Mouse (Mus musculus): ENCODE measurements around the gene Gatd1. TPM values are rescaled to one million over a fixed set of nuclear protein-coding genes. Genes with fewer than 3 reads are reported as not detected.
A peak's percentile ranks its signal among the peaks of the same experiment; 100 is the strongest.

Gene Gatd1
- polyA plus RNA-seq (2016; fragmentation: Nextera tagmentation; extraction: Ambion mirVana) = 21.1 and 22.8 TPM in 2 replicates

DNA sequence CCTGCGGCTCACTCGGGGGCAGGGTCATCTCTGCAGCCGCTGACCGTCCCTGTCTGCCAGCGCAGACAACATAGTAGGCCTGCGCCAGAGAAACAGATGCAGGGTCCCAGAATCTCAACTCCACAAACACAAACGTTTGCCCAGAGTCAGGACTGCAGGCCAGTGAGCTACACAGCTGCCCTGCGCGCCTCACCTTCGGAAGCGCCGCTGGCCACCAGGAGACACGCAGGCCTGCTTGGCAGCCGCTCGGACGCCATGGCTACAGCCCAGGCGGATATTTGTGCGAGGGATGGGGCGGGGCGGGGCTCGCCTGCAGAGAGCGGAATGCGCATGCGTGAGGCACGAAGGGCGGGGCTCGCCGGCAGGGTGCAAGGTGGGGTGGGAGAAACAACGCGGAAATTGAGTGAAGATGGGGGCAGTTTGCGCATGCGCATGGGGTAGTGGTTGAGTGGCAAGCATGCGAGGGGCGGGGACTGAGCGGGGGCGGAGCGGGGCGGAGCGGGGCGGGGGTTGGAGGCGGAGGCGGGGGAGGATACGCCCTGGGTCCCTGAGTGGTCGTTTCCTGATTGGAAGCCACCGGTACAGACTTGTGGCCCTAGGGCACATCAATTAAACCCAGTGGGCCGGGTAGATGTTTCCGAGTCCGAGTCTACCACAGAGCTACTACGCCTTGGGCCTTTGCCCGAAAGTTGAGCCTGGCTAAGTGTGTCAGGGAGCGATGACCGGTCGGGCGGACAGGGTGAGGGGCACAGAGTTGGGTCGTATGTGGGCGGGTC, at the start of gene Gatd1:
Gatd1 (minus strand) TSS at position 328 of the 776 bp plus-strand sequence.
- H3K27me3 ChIP-seq (replicated peaks) = 0 out of 2 replicates have a peak, but pooled peaks cover 5% of the 10 kb centered on the region
- peaks cover 24% of the 10 kb centered on the region for H3K36me3 ChIP-seq
- H3K27ac ChIP-seq = peak within 1 kb of the TSS; percentile 85
- WGBS (ENCODE audit: insufficient replicate concordance) = under 1% methylated on average over 56 of the region's 56 CpGs
- ATAC-seq = peak; percentile 93
- peak within 1 kb of the TSS; percentile 91 for H3K4me2 ChIP-seq
- H3K4me3 ChIP-seq = peak within 1 kb of the TSS; percentile 71
- no peaks in the 10 kb centered on the region for H3K9me3 ChIP-seq (replicated peaks)
- H3K4me1 ChIP-seq = peaks cover 28% of the 10 kb centered on the region
- H3K9ac ChIP-seq = peak within 1 kb of the TSS; percentile 87

DNA sequence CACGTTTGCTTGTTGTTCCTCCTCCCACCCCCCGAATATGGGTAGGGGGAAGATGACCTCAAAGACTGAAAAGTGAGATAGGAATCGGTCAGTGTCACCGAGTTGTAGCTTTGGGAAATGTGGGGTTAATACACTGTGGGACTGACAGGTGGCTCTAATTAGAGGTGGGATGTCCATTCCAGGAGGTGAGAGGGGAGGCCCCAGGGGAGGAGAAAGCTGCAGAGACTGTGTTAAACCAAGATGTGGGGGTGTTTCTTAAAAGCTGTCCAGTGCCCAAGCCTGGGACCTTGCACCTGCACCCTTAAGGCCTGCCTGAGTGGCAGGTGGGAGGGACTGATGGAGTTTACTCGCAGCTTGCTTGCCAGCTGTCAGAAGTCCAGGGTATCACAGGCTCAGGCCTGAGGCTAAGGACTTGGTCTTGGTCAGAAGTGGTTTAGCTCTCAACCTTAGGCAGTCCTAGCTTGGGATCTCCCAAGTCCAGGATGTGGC, 48.4 kb upstream of the Gatd1 start:
- no peaks in the 10 kb centered on the region for H3K9me3 ChIP-seq (replicated peaks)
- peak overlapping the region; percentile 75 for H3K4me2 ChIP-seq
- 0 out of 2 replicates have a peak, but pooled peaks cover 14% of the 10 kb centered on the region for H3K36me3 ChIP-seq
- no peak overlapping the region for H3K27ac ChIP-seq
- WGBS (ENCODE audit: insufficient replicate concordance) = 16% methylated on average over 5 of the region's 5 CpGs
- peak overlapping the region; percentile 55; the same call in 1 of the 2 replicates for H3K9ac ChIP-seq
- peak overlapping the region; percentile 53; the same call in 1 of the 2 replicates for H3K4me3 ChIP-seq
- no peak for ATAC-seq
- peaks cover 53% of the 10 kb centered on the region for H3K4me1 ChIP-seq
- H3K27me3 ChIP-seq (replicated peaks) = peaks cover 76% of the 10 kb centered on the region

DNA sequence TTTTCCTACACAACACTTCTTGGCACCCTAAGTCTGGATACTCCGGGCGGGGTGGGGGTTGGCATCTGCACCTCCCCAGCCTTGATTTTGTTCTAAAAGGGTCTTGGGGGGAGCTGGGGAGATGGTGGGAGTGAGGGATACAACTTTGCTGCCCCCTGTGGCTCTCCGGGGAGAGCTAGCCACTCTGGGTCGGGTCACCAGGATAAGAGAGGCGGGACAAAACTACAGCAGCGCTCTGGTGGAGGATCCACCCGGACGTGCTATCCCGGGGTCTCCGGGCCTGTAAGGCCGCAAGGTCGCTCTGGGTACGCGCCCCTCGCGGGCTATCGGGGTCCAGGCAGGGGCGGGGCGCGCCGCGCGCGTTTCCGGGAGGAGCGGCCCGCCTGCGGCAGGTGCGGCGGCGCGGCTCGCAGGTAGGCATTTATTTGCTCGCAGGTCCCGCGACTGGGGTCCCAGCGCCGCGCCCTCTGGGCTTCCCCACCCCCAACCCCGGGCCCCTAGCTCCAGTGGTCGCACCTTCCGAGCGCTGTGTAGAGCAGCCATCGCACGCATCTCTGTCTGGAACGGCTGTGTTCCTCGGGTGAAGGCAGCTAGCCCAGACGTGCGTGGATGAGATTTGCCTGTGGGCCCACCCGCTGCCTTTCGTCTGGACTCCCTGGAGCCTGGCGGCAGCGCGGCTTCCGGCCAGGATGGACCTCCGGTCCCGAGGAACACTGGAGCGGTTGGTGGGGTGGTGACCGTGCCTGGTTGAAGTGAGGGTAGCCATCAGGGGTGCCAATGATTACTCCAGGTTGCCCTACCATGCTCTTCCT, 47.8 kb upstream of the Gatd1 start:
- Histone ChIP-seq H3K4me2 (peak overlapping the region; percentile 75), H3K9me3 (replicated peaks) (no peaks in the 10 kb centered on the region), H3K36me3 (0 out of 2 replicates have a peak, but pooled peaks cover 15% of the 10 kb centered on the region), H3K4me1 (peaks cover 49% of the 10 kb centered on the region), H3K4me3 (peak overlapping the region; percentile 53), H3K9ac (peak overlapping the region; percentile 55), H3K27me3 (replicated peaks) (peaks cover 76% of the 10 kb centered on the region), H3K27ac (no peak overlapping the region)
- 3% methylated on average over 58 of the region's 59 CpGs for WGBS (ENCODE audit: insufficient replicate concordance)
- ATAC-seq = no peak

GRCm38 (mm10) chr7:141460391-141461113, 46.6 kb upstream of the Gatd1 start, which contains the start of gene Cracr2b:
Gene Cracr2b, plus strand, starts transcription at chr7:141461094.
- peak within 1 kb of the TSS; percentile 55 for H3K9ac ChIP-seq
- peaks cover 64% of the 10 kb centered on the region for H3K27me3 ChIP-seq (replicated peaks)
- no peak for ATAC-seq
- peak within 1 kb of the TSS; percentile 75 for H3K4me2 ChIP-seq
- peak within 1 kb of the TSS; percentile 53 for H3K4me3 ChIP-seq
- 55% methylated on average over 15 of the region's 15 CpGs for WGBS (ENCODE audit: insufficient replicate concordance)
- no peak within 1 kb of the TSS for H3K27ac ChIP-seq
- peaks cover 49% of the 10 kb centered on the region for H3K4me1 ChIP-seq
- H3K36me3 ChIP-seq = 0 out of 2 replicates have a peak, but pooled peaks cover 15% of the 10 kb centered on the region
- H3K9me3 ChIP-seq (replicated peaks) = no peaks in the 10 kb centered on the region

- Histone ChIP-seq H3K4me2 (no peak overlapping the region), H3K27ac (no peak overlapping the region), H3K27me3 (replicated peaks) (peaks cover 58% of the 10 kb centered on the region), H3K9me3 (replicated peaks) (no peaks in the 10 kb centered on the region), H3K4me3 (no peak overlapping the region), H3K36me3 (0 out of 2 replicates have a peak, but pooled peaks cover 15% of the 10 kb centered on the region), H3K4me1 (peaks cover 47% of the 10 kb centered on the region), H3K9ac (no peak overlapping the region)
- ATAC-seq = no peak
- WGBS (ENCODE audit: insufficient replicate concordance) = 69% methylated on average over 5 of the region's 5 CpGs
Measured at GRCm38 (mm10) chr7:141460001-141460390, 46.1 kb upstream of the Gatd1 start.

DNA sequence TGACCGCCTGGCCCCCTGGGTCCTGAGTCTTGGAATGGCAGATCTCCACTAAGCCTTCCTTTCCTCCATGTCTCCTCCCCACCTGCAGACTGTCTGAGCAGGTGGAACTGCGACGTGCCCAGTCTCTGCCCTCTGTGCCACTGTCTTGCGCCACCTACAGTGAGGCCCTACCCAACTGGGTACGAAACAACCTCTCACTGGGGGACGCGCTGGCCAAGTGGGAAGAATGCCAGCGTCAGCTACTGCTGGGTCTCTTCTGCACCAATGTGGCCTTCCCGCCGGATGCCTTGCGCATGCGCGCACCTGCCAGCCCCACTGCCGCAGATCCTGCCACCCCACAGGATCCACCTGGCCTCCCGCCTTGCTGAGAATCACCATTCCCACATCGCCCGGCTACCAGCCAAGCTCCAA, 45.4 kb upstream of the Gatd1 start:
- no peak overlapping the region for H3K4me3 ChIP-seq
- 86% methylated on average over 17 of the region's 17 CpGs for WGBS (ENCODE audit: insufficient replicate concordance)
- H3K27ac ChIP-seq = no peak overlapping the region
- 0 out of 2 replicates have a peak, but pooled peaks cover 15% of the 10 kb centered on the region for H3K36me3 ChIP-seq
- ATAC-seq = no peak
- H3K9ac ChIP-seq = no peak overlapping the region
- no peak overlapping the region for H3K4me2 ChIP-seq
- peaks cover 46% of the 10 kb centered on the region for H3K4me1 ChIP-seq
- no peaks in the 10 kb centered on the region for H3K9me3 ChIP-seq (replicated peaks)
- H3K27me3 ChIP-seq (replicated peaks) = peaks cover 51% of the 10 kb centered on the region

DNA sequence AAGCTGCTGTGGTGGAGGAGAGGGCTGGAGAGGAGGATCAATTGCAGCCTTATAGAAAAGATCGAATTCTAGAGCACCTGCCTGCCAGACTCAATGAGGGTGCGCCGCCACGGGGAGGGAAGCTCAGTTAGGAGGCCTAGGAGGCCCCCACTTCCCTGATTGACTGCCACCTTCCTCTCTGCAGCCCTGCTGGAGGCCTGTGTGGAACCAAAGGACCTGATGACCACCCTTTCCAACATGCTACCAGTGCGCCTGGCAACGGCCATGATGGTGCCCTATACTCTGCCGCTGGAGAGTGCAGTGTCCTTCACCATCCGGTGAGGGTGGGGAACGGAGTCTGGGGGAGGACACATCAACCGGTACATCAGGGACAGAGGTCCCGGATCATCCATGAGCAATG, 44.7 kb upstream of the Gatd1 start:
- no peak overlapping the region for H3K4me2 ChIP-seq
- no peaks in the 10 kb centered on the region for H3K9me3 ChIP-seq (replicated peaks)
- H3K9ac ChIP-seq = no peak overlapping the region
- H3K27ac ChIP-seq = no peak overlapping the region
- H3K36me3 ChIP-seq = 0 out of 2 replicates have a peak, but pooled peaks cover 15% of the 10 kb centered on the region
- no peak for ATAC-seq
- H3K4me3 ChIP-seq = no peak overlapping the region
- 87% methylated on average over 11 of the region's 11 CpGs for WGBS (ENCODE audit: insufficient replicate concordance)
- H3K4me1 ChIP-seq = peaks cover 42% of the 10 kb centered on the region
- H3K27me3 ChIP-seq (replicated peaks) = peaks cover 45% of the 10 kb centered on the region

DNA sequence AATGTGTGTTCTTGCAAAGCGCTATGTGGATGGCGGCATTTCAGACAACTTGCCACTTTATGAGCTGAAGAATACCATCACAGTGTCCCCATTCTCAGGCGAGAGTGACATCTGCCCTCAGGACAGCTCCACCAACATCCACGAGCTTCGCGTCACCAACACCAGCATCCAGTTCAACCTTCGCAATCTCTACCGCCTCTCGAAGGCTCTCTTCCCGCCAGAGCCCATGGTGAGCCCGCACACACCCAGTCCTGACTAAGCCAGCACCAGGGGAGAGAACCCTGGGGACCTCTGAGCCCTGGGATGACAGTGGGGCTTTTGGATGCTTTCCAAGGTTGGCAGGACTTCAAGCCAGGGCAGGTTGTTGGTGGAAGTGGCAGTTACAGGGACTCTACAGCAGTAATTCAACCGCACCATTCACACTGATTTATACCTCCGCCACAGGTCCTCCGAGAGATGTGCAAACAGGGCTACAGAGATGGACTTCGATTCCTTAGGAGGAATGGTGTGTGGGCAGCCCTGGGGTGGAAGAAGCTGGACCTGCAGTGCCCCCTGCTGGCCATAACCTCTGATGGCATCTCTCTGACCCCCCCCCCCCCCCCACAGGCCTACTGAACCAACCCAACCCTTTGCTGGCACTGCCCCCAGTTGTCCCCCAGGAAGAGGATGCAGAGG, 44.2 kb upstream of the Gatd1 start:
- H3K4me2 ChIP-seq = no peak overlapping the region
- WGBS (ENCODE audit: insufficient replicate concordance) = 77% methylated on average over 15 of the region's 15 CpGs
- H3K9me3 ChIP-seq (replicated peaks) = no peaks in the 10 kb centered on the region
- H3K36me3 ChIP-seq = 0 out of 2 replicates have a peak, but pooled peaks cover 15% of the 10 kb centered on the region
- H3K4me3 ChIP-seq = no peak overlapping the region
- H3K27me3 ChIP-seq (replicated peaks) = peaks cover 40% of the 10 kb centered on the region
- no peak overlapping the region for H3K27ac ChIP-seq
- no peak for ATAC-seq
- no peak overlapping the region for H3K9ac ChIP-seq
- H3K4me1 ChIP-seq = peaks cover 42% of the 10 kb centered on the region

DNA sequence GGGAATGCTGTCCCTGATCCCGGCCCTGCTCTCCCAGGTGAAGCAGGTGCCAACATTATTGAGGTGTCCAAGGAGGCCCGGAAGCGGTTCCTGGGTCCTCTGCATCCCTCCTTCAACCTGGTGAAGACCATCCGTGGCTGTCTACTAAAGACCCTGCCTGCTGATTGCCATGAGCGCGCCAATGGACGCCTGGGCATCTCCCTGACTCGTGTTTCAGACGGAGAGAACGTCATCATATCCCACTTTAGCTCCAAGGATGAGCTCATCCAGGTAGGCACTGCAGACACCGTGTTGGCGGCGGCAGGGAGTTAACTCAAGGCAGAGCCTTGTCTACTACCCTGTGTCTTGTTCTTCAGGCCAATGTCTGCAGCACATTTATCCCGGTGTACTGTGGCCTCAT, 43.3 kb upstream of the Gatd1 start:
- H3K4me1 ChIP-seq = peaks cover 40% of the 10 kb centered on the region
- H3K27ac ChIP-seq = no peak overlapping the region
- H3K4me3 ChIP-seq = no peak overlapping the region
- no peak overlapping the region for H3K9ac ChIP-seq
- H3K4me2 ChIP-seq = no peak overlapping the region
- H3K36me3 ChIP-seq = peaks cover 16% of the 10 kb centered on the region
- no peak for ATAC-seq
- H3K27me3 ChIP-seq (replicated peaks) = peaks cover 31% of the 10 kb centered on the region
- no peaks in the 10 kb centered on the region for H3K9me3 ChIP-seq (replicated peaks)
- WGBS (ENCODE audit: insufficient replicate concordance) = 84% methylated on average over 14 of the region's 14 CpGs

- no peak overlapping the region for H3K27ac ChIP-seq
- ATAC-seq = no peak
- no peaks in the 10 kb centered on the region for H3K9me3 ChIP-seq (replicated peaks)
- peaks cover 26% of the 10 kb centered on the region for H3K27me3 ChIP-seq (replicated peaks)
- no peak overlapping the region for H3K4me3 ChIP-seq
- H3K36me3 ChIP-seq = peaks cover 21% of the 10 kb centered on the region
- H3K9ac ChIP-seq = no peak overlapping the region
- H3K4me1 ChIP-seq = peaks cover 40% of the 10 kb centered on the region
- H3K4me2 ChIP-seq = no peak overlapping the region; the same call in 1 of the 2 replicates
- WGBS (ENCODE audit: insufficient replicate concordance) = 75% methylated on average over 6 of the region's 6 CpGs
Measured at GRCm38 (mm10) chr7:141456739-141457138, 42.8 kb upstream of the Gatd1 start.

All from liver, embryonic 12.5 days (tissue).